Mouse (Mus musculus): ENCODE data around the gene Nfib. TPM values are rescaled to one million over a fixed set of nuclear protein-coding genes. Genes with fewer than 3 reads are reported as not detected.

The Nfib gene
- polyA plus RNA-seq, 1 experiment from 2014 or later = 59.0 TPM

DNA sequence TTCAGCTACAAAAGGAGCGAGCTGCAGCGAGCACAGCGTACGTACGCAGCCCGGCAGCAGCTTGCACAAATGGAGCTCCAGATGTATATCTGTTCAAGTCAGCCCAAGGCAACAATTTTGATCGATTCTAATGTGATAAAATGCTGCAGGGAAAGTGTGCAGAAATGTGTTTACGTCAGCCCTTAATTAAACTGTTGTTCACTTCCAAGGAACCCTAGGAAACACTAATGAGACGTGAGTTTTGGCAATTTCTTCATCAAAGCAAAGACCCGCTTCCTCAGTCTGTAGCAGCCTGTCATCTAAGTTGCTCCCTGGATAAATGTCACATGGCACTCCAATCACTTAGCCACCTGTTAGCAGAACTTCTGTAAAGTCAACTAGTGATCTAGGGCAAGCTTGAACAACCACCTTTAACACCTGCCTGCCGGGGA is 368.6 kb downstream of the Nfib start:
- no peaks in the 10 kb centered on the region for H3K27me3 ChIP-seq (ENCODE audit: control insufficient read depth, insufficient read depth, low read length)
- H3K36me3 ChIP-seq (ENCODE audit: control insufficient read depth, insufficient read depth, low read length) = no peaks in the 10 kb centered on the region
- peaks cover 18% of the 10 kb centered on the region for H3K4me1 ChIP-seq (ENCODE audit: control insufficient read depth, insufficient read depth, low read length)
- no peak overlapping the region for H3K9ac ChIP-seq (ENCODE audit: low read depth, low read length)
- H3K9me3 ChIP-seq (replicated peaks; ENCODE audit: control insufficient read depth, low read length) = no peaks in the 10 kb centered on the region
- H3K4me3 ChIP-seq (ENCODE audit: low read depth, low read length) = no peak overlapping the region
- no peak overlapping the region for H3K27ac ChIP-seq (ENCODE audit: low read depth, low read length)
- ATAC-seq (replicated peaks; ENCODE audit: insufficient number of reproducible peaks, low FRiP score, low TSS enrichment) = no peak
- WGBS (ENCODE audit: insufficient replicate concordance) = 71% methylated on average over 11 of the region's 11 CpGs
- H3K4me2 ChIP-seq = no peak overlapping the region

DNA sequence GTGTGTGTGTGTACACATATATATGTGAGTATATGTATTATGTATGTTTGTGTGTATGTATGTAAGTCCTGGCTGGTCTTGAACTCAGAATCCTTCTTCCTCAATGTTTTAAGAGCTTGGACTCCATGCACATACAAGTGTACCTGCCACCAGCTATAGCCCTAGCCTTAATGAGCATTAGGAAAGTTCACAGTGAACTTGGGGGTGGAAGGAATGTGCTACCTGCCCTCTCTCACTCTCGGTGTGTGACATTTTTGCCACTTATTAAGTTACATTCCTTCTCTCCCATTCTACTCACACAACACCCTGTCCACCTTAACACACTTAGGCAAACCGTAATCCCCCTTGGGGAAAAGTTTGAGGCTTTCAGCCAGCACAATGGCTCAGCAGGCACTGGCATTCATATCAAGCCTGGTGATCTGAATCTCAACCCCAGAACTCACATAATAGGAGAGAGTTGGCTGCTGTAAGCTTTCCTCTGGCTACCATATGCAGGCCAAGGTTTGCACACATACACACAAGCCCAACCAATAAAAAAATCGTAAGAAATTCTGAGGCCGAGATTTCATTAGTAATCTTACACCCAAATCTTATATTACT is 370.2 kb downstream of the Nfib start:
- no peak overlapping the region for H3K9ac ChIP-seq (ENCODE audit: low read depth, low read length)
- no peak for ATAC-seq (replicated peaks; ENCODE audit: insufficient number of reproducible peaks, low FRiP score, low TSS enrichment)
- no peak overlapping the region for H3K4me2 ChIP-seq
- H3K27me3 ChIP-seq (ENCODE audit: control insufficient read depth, insufficient read depth, low read length) = no peaks in the 10 kb centered on the region
- H3K4me3 ChIP-seq (ENCODE audit: low read depth, low read length) = no peak overlapping the region
- H3K4me1 ChIP-seq (ENCODE audit: control insufficient read depth, insufficient read depth, low read length) = peaks cover 18% of the 10 kb centered on the region
- WGBS (ENCODE audit: insufficient replicate concordance) = 86% methylated on average over 4 of the region's 4 CpGs
- H3K36me3 ChIP-seq (ENCODE audit: control insufficient read depth, insufficient read depth, low read length) = no peaks in the 10 kb centered on the region
- no peak overlapping the region for H3K27ac ChIP-seq (ENCODE audit: low read depth, low read length)
- H3K9me3 ChIP-seq (replicated peaks; ENCODE audit: control insufficient read depth, low read length) = no peaks in the 10 kb centered on the region

DNA sequence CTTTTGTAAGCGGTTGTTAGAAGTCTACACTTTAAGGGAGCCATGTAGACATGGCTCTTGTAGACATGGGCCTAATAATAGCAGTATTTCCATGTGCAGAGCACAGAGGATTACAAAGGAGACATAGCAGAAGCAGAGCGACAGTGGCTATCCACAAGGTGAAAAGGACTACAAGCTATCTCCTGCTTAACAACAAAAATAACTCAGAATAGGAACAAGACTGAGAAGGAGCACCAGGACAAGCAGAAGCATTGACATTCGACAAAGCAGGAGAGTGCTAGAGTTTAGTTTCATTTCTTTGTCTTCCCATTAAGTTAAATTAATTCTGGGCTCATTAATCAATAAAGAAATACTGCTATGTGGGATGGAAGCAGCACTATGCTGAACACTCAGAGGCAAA is 372.1 kb downstream of the Nfib start:
- Histone ChIP-seq H3K4me2 (peak overlapping the region; percentile 27), H3K9ac (ENCODE audit: low read depth, low read length) (no peak overlapping the region), H3K36me3 (ENCODE audit: control insufficient read depth, insufficient read depth, low read length) (no peaks in the 10 kb centered on the region), H3K9me3 (replicated peaks; ENCODE audit: control insufficient read depth, low read length) (no peaks in the 10 kb centered on the region), H3K4me1 (ENCODE audit: control insufficient read depth, insufficient read depth, low read length) (peaks cover 14% of the 10 kb centered on the region), H3K27me3 (ENCODE audit: control insufficient read depth, insufficient read depth, low read length) (no peaks in the 10 kb centered on the region), H3K4me3 (ENCODE audit: low read depth, low read length) (no peak overlapping the region), H3K27ac (ENCODE audit: low read depth, low read length) (peak overlapping the region; percentile 66)
- 58% methylated on average over 3 of the region's 3 CpGs for WGBS (ENCODE audit: insufficient replicate concordance)
- ATAC-seq (replicated peaks; ENCODE audit: insufficient number of reproducible peaks, low FRiP score, low TSS enrichment) = no peak

DNA sequence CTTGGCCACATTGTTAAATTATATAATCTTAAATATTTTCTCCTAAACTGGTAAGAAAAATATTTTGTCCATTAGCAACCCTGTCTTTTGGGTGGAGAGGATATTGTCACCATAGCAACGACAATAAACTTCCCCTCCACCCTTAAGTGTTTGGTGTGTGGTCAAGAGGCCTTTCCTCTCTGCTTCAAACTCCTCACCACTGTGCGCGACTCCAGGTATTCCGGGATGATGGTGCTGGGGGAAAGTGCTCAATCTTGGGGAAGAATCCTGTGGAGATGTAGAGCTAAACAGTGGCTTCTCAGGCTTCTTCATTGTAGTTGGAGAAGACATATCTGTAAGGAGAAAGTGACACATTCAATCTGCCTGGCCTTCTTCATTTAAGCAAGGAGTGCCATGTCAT is 375.5 kb downstream of the Nfib start:
- Histone ChIP-seq H3K36me3 (ENCODE audit: control insufficient read depth, insufficient read depth, low read length) (0 out of 2 replicates have a peak, but pooled peaks cover 3% of the 10 kb centered on the region), H3K27me3 (ENCODE audit: control insufficient read depth, insufficient read depth, low read length) (no peaks in the 10 kb centered on the region), H3K9ac (ENCODE audit: low read depth, low read length) (no peak overlapping the region), H3K9me3 (replicated peaks; ENCODE audit: control insufficient read depth, low read length) (no peaks in the 10 kb centered on the region), H3K4me3 (ENCODE audit: low read depth, low read length) (no peak overlapping the region), H3K4me1 (ENCODE audit: control insufficient read depth, insufficient read depth, low read length) (peaks cover 14% of the 10 kb centered on the region), H3K27ac (ENCODE audit: low read depth, low read length) (no peak overlapping the region), H3K4me2 (no peak overlapping the region)
- WGBS (ENCODE audit: insufficient replicate concordance) = 83% methylated on average over 4 of the region's 4 CpGs
- ATAC-seq (replicated peaks; ENCODE audit: insufficient number of reproducible peaks, low FRiP score, low TSS enrichment) = no peak

DNA sequence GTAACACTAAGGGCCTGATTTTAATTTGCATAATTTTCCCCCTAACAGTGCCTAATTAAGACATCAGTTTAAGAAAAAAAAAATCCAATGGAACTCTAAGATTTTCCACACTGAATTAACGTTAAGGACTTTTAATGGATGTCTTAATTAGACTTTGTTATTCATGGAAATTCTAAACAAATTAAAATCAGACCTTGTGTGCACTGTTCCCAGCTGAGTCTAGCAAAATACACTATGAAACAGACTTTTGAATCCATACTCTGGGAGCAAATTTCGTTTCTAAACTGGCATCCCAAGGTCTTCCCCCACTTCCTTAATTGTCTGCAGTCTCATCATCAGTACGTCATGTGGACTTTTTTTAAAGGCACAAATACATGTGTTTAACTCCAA is 379.4 kb downstream of the Nfib start:
- ATAC-seq (replicated peaks; ENCODE audit: insufficient number of reproducible peaks, low FRiP score, low TSS enrichment) = no peak
- 73% methylated on average over 3 of the region's 3 CpGs for WGBS (ENCODE audit: insufficient replicate concordance)
- Histone ChIP-seq H3K27me3 (ENCODE audit: control insufficient read depth, insufficient read depth, low read length) (no peaks in the 10 kb centered on the region), H3K9me3 (replicated peaks; ENCODE audit: control insufficient read depth, low read length) (no peaks in the 10 kb centered on the region), H3K4me3 (ENCODE audit: low read depth, low read length) (no peak overlapping the region), H3K4me2 (no peak overlapping the region), H3K9ac (ENCODE audit: low read depth, low read length) (no peak overlapping the region), H3K27ac (ENCODE audit: low read depth, low read length) (no peak overlapping the region), H3K36me3 (ENCODE audit: control insufficient read depth, insufficient read depth, low read length) (peaks cover 18% of the 10 kb centered on the region), H3K4me1 (ENCODE audit: control insufficient read depth, insufficient read depth, low read length) (no peaks in the 10 kb centered on the region)

DNA sequence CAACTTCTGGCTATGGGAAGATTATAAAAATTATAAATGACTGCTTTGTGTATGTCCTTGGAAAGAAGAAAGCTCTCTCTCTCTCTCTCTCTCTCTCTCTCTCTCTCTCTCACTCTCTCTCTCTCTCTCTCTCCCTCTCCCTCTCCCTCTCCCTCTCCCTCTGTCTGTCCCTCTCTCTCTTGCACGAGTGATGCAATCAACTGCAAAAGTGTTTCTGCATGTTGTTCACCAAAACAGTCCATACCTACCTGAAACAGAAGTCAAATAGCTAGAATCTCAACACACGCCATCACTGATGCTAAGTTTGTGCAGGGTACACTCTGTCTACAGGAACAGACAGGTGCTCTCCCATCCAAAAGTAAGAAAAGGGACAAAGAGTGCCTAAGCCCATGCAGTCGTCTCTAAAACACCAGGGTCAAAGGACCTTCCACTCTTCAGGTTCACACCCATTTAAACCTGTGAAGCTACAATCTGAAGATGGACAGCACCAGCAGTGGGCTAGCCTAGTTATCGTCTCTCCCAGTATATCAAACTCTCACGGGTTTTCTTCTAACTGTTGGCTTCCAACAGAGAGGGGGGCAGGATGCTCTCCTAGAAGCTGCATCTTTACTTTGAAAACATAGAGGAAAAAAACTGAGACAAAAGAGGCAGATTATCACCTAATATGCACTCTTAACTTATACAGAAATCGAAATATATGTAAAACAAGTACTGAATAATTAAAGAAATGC is 380.0 kb downstream of the Nfib start:
- Histone ChIP-seq H3K9ac (ENCODE audit: low read depth, low read length) (no peak overlapping the region), H3K4me3 (ENCODE audit: low read depth, low read length) (no peak overlapping the region), H3K9me3 (replicated peaks; ENCODE audit: control insufficient read depth, low read length) (no peaks in the 10 kb centered on the region), H3K4me2 (no peak overlapping the region), H3K36me3 (ENCODE audit: control insufficient read depth, insufficient read depth, low read length) (peaks cover 18% of the 10 kb centered on the region), H3K27me3 (ENCODE audit: control insufficient read depth, insufficient read depth, low read length) (no peaks in the 10 kb centered on the region), H3K4me1 (ENCODE audit: control insufficient read depth, insufficient read depth, low read length) (no peaks in the 10 kb centered on the region), H3K27ac (ENCODE audit: low read depth, low read length) (no peak overlapping the region)
- 63% methylated on average over 6 of the region's 6 CpGs for WGBS (ENCODE audit: insufficient replicate concordance)
- no peak for ATAC-seq (replicated peaks; ENCODE audit: insufficient number of reproducible peaks, low FRiP score, low TSS enrichment)

DNA sequence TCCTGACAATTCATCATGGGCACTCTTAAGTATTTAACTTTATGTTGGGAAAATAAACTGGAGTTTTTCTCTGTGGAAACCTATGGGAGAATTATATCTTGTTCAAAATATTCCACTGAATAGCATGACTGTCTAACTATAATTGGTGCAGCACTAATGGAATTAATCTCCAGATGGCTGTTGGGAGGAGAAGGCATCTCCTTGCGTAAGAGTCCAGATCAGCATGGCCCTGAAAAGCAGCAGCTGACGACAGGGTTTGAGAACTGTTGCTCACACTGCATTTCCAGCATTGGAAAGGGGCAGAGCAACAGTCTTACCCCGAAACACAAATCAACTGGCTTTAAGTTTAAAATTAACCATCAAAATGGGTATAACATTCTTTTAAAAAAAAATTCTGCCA is 380.6 kb downstream of the Nfib start:
- H3K9me3 ChIP-seq (replicated peaks; ENCODE audit: control insufficient read depth, low read length) = no peaks in the 10 kb centered on the region
- no peak for ATAC-seq (replicated peaks; ENCODE audit: insufficient number of reproducible peaks, low FRiP score, low TSS enrichment)
- H3K36me3 ChIP-seq (ENCODE audit: control insufficient read depth, insufficient read depth, low read length) = peaks cover 22% of the 10 kb centered on the region
- 75% methylated on average over 3 of the region's 3 CpGs for WGBS (ENCODE audit: insufficient replicate concordance)
- H3K4me3 ChIP-seq (ENCODE audit: low read depth, low read length) = no peak overlapping the region
- H3K9ac ChIP-seq (ENCODE audit: low read depth, low read length) = no peak overlapping the region
- no peaks in the 10 kb centered on the region for H3K27me3 ChIP-seq (ENCODE audit: control insufficient read depth, insufficient read depth, low read length)
- H3K4me2 ChIP-seq = no peak overlapping the region
- no peaks in the 10 kb centered on the region for H3K4me1 ChIP-seq (ENCODE audit: control insufficient read depth, insufficient read depth, low read length)
- H3K27ac ChIP-seq (ENCODE audit: low read depth, low read length) = no peak overlapping the region

DNA sequence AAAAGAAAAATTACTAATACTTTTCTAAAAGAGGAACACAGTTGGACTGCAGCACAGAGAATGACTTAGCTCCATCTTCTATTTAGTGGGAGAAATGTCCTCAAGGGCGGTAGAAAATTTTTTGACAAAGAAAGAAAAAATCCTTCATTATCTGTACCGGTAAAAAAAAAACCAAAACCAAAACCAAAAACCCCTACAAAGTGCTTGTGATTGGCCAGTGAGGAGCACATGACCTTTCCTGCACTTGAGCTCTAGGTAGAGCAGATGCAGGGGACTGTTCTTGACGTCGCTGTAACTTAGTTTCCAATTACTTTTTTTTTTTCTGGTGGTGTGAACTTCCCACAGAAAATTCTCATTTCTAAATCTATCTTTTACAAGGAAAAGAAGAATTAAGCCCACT is 384.5 kb downstream of the Nfib start:
- no peak overlapping the region for H3K27ac ChIP-seq (ENCODE audit: low read depth, low read length)
- H3K9ac ChIP-seq (ENCODE audit: low read depth, low read length) = no peak overlapping the region
- no peak overlapping the region for H3K4me3 ChIP-seq (ENCODE audit: low read depth, low read length)
- 70% methylated on average over 4 of the region's 4 CpGs for WGBS (ENCODE audit: insufficient replicate concordance)
- H3K9me3 ChIP-seq (replicated peaks; ENCODE audit: control insufficient read depth, low read length) = no peaks in the 10 kb centered on the region
- no peak for ATAC-seq (replicated peaks; ENCODE audit: insufficient number of reproducible peaks, low FRiP score, low TSS enrichment)
- H3K4me1 ChIP-seq (ENCODE audit: control insufficient read depth, insufficient read depth, low read length) = peaks cover 9% of the 10 kb centered on the region
- H3K4me2 ChIP-seq = no peak overlapping the region
- no peaks in the 10 kb centered on the region for H3K27me3 ChIP-seq (ENCODE audit: control insufficient read depth, insufficient read depth, low read length)
- peaks cover 28% of the 10 kb centered on the region for H3K36me3 ChIP-seq (ENCODE audit: control insufficient read depth, insufficient read depth, low read length)

DNA sequence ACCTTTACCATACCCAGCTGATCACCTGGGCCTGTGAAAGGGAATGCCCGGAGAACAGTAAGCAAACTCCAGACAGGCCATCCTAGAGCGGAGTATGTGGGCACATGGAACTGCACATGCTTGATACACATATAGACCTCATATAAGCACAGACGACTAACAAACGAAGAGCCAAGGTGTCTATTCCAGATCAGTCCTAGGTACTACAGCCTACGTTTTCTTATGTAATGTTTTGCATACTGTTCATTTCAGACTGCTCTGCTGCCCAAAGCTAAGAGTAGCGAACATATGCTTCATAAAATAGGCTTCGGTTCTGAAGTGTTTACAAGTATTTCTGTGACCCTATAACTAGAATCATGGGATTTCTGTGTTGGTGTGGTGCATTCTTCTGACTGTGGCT is 386.2 kb downstream of the Nfib start:
- H3K9ac ChIP-seq (ENCODE audit: low read depth, low read length) = no peak overlapping the region
- H3K27me3 ChIP-seq (ENCODE audit: control insufficient read depth, insufficient read depth, low read length) = no peaks in the 10 kb centered on the region
- H3K4me2 ChIP-seq = no peak overlapping the region
- no peak overlapping the region for H3K27ac ChIP-seq (ENCODE audit: low read depth, low read length)
- no peak for ATAC-seq (replicated peaks; ENCODE audit: insufficient number of reproducible peaks, low FRiP score, low TSS enrichment)
- H3K4me1 ChIP-seq (ENCODE audit: control insufficient read depth, insufficient read depth, low read length) = peaks cover 9% of the 10 kb centered on the region
- no peak overlapping the region for H3K4me3 ChIP-seq (ENCODE audit: low read depth, low read length)
- H3K9me3 ChIP-seq (replicated peaks; ENCODE audit: control insufficient read depth, low read length) = no peaks in the 10 kb centered on the region
- H3K36me3 ChIP-seq (ENCODE audit: control insufficient read depth, insufficient read depth, low read length) = peaks cover 25% of the 10 kb centered on the region
- 85% methylated on average over 7 of the region's 7 CpGs for WGBS (ENCODE audit: insufficient replicate concordance)
